Mouse (Mus musculus) lung, postnatal 25 days (tissue): ENCODE measurements around the gene Ankrd44.
A peak's percentile ranks its signal among the peaks of the same experiment; 100 is the strongest.
"Not testable (repeated sequence)": the region's sequence is repeated elsewhere in the genome, so short reads cannot be mapped to it uniquely, and the experiment has no call there.

ENCODE experiments used
- DNase-seq: peaks from one replicate; pipeline ENCODE4 v3.0.0; 2022; ENCODE audit warnings: low spot score

Ankrd44 gene

GRCm38 (mm10) chr1:54925971-54926771 is at the start of gene Ankrd44:
Gene Ankrd44, minus strand, starts transcription at chr1:54926387.
- DNase-seq, result peak; percentile 90

DNA sequence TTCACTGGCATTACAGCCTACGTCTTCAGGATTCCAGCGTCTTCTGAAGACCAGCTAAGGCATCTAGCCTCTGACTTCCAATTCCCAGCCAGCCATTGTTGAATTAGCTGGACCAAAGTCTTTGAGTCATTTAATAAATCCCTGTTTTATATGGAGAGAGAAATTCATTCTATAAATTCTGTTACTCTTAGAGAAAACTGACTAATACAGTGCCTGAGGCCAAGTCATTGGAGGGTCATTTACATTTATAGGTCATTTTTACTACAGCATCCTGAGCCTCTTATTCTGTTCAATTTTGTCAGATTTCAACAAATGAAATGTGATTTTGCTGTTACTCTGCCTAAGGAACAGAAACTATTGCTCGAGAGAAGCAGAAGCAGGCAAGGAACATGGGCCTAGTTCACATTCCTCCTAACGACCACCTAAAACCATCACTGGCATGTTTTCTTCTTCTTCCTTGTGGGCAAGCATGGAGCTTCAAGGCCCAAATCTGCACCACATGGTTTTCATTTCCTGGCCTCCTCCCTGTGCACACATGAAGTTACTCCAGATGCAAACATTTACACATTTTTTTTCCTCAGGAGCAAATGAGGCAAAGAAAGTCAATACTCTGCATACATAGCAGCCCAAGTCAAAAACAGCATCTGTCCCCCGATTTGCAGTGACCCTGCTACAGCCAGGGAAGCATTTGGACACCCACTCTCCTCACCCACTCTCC is 45.7 kb upstream of the Ankrd44 start:
- no peak for DNase-seq

- no peak for DNase-seq
Observed at GRCm38 (mm10) chr1:54966858-54967257, 40.7 kb upstream of the Ankrd44 start.

DNA sequence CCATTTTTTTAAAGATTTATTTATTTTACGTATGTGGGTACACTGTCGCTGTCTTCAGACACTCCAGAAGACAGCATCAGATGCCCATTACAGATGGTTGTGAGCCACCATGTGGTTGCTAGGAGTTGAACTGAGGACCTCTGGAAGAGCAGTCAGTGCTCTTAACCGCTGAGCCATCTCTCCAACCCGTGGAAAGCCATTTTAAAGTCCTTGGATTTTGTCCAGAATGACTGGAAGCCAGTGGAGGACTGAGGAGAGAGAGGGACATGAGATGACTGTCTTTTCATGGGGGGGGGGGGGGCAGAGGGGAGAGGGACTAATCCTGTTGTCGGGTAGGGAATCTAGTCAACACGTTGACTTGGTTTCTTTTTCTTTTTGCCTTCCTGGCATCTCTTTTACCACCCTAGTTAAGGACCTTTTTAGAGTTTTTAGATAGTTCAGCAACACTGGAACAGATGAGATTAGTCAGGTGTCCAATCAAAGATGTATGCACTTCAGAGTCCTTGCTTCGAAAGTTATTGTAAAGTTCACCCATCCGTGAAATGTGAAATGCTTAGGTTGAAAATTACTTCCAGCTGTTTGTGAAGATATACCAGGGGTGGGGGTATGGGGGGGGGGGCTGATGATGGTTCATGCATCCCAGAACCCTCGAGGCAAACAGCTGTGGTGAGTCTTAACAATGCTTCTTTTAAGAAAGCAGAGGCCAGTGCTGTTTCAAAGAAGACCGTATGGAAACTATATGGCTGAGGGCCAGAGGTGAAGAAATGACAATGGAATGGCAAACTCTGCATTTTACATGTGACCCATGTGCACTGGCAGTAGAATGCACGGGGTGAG is 39.2 kb upstream of the Ankrd44 start:
- DNase-seq, result no peak

DNA sequence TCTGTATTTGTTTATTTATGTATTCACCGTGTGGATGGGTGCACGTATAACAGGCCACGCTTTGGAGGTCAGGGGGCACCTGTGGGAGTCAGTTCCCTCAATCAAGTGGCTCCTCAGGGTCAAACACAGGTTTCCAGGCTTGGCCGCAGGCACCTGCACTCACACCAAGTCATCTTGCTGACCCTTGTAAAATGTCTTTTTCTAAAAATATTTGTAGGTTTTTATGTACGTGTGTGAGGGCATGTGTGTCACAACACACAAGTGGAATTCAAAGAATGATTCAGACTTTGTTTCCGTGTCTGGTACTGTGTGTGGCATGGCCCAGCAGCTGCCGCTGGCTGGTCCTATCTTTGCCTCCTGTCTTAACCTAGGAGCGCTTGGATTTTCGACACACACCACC is 35.5 kb upstream of the Ankrd44 start:
- no peak for DNase-seq

DNA sequence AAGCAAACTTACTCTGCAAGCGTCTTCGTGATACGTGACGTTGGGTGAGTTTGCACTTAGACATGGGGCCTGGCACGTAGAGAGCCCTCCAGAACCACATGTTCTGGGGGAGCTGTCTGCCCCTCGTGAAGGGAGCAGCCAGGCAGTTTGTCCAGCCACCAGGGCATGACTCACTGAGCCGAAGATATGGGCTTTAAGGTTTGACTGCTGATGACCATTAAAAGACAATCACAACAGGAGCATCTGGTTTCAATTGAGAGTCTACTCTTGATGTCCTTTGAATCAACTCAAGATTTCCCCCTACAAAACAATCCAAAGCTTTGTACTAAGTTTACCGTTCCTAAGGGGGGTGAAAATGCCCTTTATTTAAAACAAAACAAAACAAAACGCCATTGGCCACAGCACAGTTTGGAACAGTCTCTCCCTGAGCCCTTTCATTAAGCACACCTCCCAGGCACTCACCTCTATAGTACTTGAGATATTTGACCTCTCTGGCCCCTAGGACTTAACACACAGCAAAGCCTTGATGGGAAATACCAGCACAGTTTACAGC is 34.5 kb upstream of the Ankrd44 start:
- peak; percentile 26 for DNase-seq

DNA sequence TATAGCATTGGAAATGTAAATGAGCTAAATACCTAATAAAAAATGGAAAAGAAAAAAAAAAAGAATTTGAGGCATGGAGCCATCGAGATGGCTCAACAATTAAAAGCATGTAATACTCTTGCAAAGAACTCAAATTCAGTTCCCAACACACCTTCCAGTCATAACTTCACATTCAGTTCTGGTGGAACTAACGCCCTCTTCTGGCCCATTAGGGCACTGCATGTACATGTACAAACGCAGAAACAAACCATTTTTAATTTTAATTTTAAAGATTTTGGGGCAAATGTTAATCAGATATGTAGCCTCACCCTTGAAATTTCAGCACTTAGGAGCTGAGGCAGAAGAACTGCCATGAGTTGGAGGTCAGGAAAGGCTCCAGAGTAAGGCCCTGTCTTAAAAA is 32.3 kb upstream of the Ankrd44 start:
- no peak for DNase-seq

DNA sequence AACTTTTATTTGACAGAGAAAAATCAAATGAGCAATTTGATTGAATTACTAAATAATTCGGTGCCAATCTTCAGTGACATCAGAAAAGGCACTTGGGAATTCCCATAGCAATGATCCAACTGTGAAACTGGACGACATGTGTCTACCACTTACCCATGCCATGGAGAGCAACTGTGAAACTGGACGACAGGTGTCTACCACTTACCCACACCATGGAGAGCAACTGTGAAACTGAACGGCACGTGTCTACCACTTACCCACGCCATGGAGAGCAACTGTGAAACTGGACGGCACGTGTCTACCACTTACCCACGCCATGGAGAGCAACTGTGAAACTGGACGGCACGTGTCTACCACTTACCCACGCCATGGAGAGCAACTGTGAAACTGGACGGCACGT is 30.8 kb upstream of the Ankrd44 start:
- DNase-seq, result not testable (repeated sequence)

DNA sequence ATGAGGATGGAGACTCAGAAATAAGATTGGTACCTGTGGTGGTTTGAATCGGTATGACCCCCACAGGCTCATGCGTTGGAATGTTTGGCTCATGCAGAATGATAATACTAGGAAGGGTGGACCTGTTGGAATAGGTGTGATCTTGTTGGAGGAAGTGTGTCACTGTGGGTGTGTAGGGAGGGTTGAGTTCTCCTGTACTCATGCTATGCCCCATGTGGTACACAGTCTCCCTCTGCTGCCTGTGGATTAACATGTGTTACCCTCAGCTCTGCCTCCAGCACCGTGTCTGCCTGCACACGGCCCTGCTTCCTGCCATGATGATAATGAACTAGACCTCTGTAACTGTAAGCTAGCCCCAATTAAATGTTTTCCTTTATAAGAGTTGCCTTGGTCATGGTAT is 28.7 kb upstream of the Ankrd44 start:
- no peak for DNase-seq

DNA sequence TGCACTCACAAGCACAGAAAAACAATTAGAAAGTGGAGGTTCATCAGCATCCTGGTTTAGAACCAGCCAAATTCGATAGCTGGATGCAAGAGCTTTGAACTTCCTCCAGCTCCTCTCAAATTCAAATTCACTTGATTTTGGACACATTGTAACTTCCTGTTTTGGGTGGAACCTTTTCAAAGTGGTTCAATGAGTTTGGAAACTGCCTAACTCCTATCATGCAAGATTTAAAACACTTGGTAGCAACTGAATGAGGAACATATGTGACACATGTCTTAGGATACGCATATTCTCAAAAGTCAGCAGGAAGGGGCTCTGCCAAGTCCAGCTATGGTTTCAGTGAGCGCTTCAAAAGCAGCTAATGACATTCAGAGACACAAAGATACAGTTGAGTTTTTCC is 18.5 kb upstream of the Ankrd44 start:
- DNase-seq, result no peak

DNA sequence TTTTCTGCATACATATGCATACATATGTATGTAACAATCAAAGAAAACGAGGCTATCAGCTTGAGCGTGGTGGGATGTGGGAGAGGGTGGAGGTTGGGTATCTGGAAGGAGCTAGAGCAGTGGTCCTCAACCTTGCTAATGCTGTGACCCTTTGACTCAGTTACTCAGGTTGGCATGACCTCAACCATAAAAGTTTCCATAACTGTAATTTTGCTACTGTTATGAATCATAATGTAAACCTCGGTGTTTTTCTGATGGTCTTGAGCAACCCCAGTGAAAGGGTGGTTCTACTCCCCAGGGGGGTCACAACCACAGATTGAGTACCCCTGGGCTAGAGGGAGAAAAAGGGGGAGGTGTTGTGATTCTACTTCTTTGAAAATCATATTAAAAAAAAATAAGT is 9.3 kb upstream of the Ankrd44 start:
- no peak for DNase-seq

- DNase-seq, result no peak
Observed at GRCm38 (mm10) chr1:54934911-54935310, 8.7 kb upstream of the Ankrd44 start.

- DNase-seq, result no peak
Observed at GRCm38 (mm10) chr1:54933646-54934045, 7.5 kb upstream of the Ankrd44 start.

DNA sequence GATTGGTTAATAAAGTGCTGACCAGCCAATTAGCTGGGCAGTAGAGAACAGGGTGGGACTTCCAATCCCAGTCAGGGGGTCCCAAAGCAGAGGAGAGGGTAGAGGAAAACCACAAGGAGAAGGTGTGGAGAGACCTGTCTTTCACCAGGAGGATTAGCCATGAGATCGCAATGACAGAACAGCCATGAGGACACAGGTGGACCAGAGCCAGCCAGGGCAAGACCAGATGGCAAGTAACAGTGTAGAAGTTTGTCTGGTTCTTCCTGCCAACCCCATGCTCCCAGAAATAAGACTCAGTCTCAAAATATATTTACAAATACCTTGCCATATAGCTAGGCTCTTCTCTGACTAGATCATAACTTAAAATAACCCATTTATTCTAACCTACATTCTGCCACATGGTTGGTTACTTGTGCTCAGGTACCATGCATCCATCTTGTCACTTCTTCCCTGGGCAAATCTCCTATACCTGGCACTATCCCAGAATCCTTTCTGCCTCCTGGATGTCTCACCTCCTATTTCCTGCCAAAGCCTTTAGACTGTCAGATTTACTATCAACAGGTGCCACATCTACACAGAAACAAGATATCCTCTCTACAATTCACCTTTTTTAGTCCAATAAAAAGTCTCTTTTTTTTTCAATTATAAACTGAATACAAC is 6.4 kb upstream of the Ankrd44 start:
- no peak for DNase-seq

DNA sequence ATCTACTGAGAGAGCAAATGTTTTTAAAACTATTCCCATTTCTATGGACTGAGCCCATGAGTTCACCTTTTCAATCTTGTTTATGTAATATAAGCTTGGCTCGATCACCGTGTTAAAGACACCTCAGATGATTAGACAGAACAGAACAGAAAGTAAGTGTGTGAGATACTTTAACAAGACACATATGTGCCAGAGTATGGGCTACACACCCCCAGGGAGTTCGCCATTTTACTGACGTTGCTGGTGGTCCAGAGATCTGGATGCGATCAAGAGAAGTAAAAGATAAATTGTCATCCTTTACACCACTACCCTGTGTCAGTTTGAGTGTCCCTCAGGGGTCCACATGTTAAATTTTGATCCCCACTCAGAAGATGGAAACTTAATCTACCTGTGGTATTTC is 5.0 kb upstream of the Ankrd44 start:
- no peak for DNase-seq

DNA sequence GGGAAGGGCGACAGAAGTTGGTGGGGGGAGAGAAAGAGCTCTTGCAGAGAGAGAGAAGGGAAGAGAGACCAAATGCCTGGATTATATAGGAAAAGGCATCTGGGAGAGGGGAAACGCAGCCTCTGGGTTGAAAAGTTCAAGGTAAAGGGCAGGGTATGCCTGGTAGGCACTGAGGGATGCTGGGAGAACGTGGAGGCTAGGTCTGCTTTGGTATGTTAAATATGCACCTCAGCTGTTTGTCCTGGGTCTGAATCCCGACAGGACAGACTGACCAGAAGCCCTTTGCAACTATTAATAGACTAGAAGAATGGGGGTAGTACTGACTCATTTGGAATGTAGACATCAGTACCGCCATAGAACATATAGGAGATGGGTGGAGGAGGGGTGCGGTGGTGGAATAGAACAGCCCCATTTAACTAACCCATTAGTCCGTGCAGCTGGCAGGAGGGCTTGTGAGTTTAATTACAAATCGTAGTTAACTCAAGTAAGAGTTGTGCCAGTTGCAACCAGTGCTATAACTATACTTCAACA is 4.5 kb upstream of the Ankrd44 start:
- DNase-seq, result no peak

- no peak for DNase-seq
Observed at GRCm38 (mm10) chr1:54925451-54925934, 694 bp downstream of the Ankrd44 start.

DNA sequence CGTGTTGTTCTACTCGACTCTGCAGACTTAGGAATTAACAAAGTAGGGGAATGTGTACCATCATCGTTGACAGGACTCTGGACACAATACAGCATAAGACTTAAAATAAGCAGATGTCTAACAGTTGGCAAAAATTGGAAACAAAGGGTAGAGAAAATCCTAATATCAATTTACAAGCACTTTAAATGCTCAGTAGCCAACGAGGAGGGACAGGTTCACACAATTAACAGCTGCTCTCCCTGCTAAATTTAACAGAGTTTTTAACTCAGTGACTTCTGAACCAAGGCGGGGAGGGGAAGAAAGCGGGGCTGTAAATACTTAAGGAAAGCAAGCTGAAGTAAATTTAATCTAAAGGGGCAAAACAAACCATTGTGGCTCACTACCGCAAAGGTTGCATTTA is 1.4 kb downstream of the Ankrd44 start:
- no peak for DNase-seq

DNA sequence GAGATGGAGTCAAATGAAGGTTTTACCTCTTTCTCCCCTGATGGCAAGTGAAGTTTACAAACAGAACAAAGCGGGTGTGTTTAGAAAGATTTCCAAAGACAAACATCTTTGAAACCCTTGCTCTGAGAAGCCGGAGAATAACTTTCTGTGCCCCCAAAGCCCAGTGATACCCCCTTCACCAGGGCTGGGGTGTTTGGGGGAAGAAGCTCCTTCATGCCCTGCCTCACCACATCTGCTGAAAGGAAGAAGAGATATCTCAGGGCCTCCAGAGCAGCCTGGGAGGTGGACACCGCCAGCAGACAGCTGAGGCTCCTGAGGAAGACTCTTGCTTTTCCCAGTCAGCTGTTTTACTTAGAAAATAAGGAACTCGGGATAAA is 1.9 kb downstream of the Ankrd44 start:
- DNase-seq, result no peak

DNA sequence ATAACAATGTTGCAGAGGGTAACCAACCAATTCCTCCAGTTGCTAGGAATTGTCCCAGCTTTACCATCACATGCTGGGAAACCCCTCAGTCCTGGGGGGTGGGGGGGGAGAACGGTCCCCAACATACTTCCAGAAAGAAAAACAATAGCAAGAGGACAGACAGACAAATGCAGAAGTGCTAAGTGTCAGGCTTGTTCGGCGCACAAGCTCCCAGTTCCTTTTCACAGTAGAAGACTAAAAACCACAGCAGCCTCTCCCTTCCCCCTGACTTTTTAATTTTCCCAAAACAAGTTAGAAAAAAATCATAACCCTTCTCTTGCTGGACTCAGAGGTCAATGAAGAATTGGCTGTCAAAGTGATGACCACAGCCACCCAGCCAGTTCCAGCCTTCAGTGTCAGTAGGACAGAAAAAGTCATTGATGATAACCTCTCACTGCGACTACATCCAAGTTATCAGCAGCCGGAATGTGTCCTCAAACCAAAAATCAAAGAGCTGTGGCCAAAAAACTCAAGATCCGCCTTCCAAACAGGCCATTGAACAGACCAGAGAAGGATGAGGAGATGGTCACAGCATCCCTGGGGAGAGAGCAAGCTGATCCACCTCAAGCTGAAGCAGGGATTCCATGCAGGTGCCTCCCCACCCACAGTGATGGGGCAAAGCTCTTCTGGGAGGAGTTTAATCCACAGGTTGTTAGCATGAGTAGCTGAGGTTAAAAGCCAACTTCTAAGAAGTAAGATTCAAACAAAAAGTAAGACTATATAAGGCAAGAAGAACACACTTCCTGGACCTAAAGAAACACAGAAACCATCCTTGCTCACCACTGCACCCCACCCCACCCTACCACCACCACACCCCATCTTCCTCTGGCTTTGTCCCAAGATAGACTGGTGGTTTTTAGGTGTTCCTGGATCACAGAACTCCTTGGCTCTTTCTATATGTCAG is 2.5 kb downstream of the Ankrd44 start:
- DNase-seq, result no peak
